Mouse (Mus musculus) bone marrow macrophage, adult 2 months (primary cell): ENCODE results near the gene Bag5. TPM values are rescaled to one million over a fixed set of nuclear protein-coding genes. Genes with fewer than 3 reads are reported as not detected.

Source experiments
- H3K27ac ChIP-seq: 2 replicates; pipeline ENCODE4 v1.5.1; 2012; ENCODE audit warnings: low read depth, low read length; ENCODE audit not compliant: insufficient read depth
- H3K4me1 ChIP-seq: 2 replicates; pipeline ENCODE4 v1.6.1; 2012; ENCODE audit warnings: low read length; ENCODE audit not compliant: control insufficient read depth, insufficient read depth
- H3K4me3 ChIP-seq: 2 replicates; pipeline ENCODE4 v1.5.1; 2012; ENCODE audit warnings: mild to moderate bottlenecking, low read length, moderate library complexity; ENCODE audit not compliant: insufficient read depth
- CTCF ChIP-seq: IDR thresholded peaks from 2 replicates; pipeline ENCODE4 v1.5.1; 2012; ENCODE audit warnings: low read depth, mild to moderate bottlenecking, low read length, moderate library complexity
- POLR2A ChIP-seq: IDR thresholded peaks from 2 replicates; pipeline ENCODE4 v1.6.1; 2012; ENCODE audit warnings: mild to moderate bottlenecking, low read depth, low read length, borderline replicate concordance
- polyA plus RNA-seq: library from polyadenylated mRNA; stranded (reverse); fragments of >200 nt; gene quantifications from 2 replicates; pipeline ENCODE4 v1.2.4, GENCODE M21; 2012; ENCODE audit not compliant: missing spikeins, insufficient read depth, insufficient read length

Gene Bag5
- polyA plus RNA-seq, result 15.1 and 18.1 TPM in 2 replicates

- Histone ChIP-seq H3K4me1 (peaks cover 13% of the 10 kb centered on the region), H3K27ac (peak within 1 kb of the TSS; percentile 50), H3K4me3 (peak within 1 kb of the TSS; percentile 99)
- TF ChIP-seq CTCF (no peak), POLR2A (no peak)
Measured at GRCm38 (mm10) chr12:111713004-111713651, at the start of gene Bag5, which contains the start of gene Apopt1. TSS of gene Bag5 (minus strand) at chr12:111713257. TSS of gene Apopt1 (plus strand) at chr12:111713261.

GRCm38 (mm10) chr12:111760306-111760908 lies 47.4 kb upstream of the Bag5 start:
- TF ChIP-seq CTCF, result no peak
- no peak for TF ChIP-seq POLR2A
- Histone ChIP-seq H3K27ac (no peak overlapping the region), H3K4me1 (peaks cover 22% of the 10 kb centered on the region), H3K4me3 (peak overlapping the region; percentile 0; the same call in 1 of the 2 replicates)

GRCm38 (mm10) chr12:111759176-111760061 lies 46.4 kb upstream of the Bag5 start:
- no peak for TF ChIP-seq CTCF
- no peak for TF ChIP-seq POLR2A
- Histone ChIP-seq H3K4me1 (peaks cover 29% of the 10 kb centered on the region), H3K27ac (peak overlapping the region; percentile 38), H3K4me3 (peak overlapping the region; percentile 92)

- TF ChIP-seq CTCF (no peak), POLR2A (peak; percentile 66; the same call in 1 of the 2 replicates)
- peaks cover 34% of the 10 kb centered on the region for H3K4me1 ChIP-seq
Measured at GRCm38 (mm10) chr12:111758381-111759175, 45.5 kb upstream of the Bag5 start, which contains the start of gene Klc1. TSS of gene Klc1 (plus strand) at chr12:111758849.

GRCm38 (mm10) chr12:111757561-111758325 lies 44.7 kb upstream of the Bag5 start:
- peaks cover 41% of the 10 kb centered on the region for H3K4me1 ChIP-seq

More at GRCm38 (mm10) chr12:111758381-111759175, 45.5 kb upstream of the Bag5 start, which contains the start of gene Klc1:
- H3K27ac ChIP-seq, result peak within 1 kb of the TSS; percentile 57
- peak within 1 kb of the TSS; percentile 92 for H3K4me3 ChIP-seq

GRCm38 (mm10) chr12:111756698-111757082 lies 43.6 kb upstream of the Bag5 start:
- H3K4me3 ChIP-seq, result no peak overlapping the region
- no peak overlapping the region for H3K27ac ChIP-seq
- TF ChIP-seq CTCF (no peak), POLR2A (no peak)
- H3K4me1 ChIP-seq, result peaks cover 39% of the 10 kb centered on the region

More at GRCm38 (mm10) chr12:111757561-111758325, 44.7 kb upstream of the Bag5 start:
- Histone ChIP-seq H3K27ac (no peak overlapping the region), H3K4me3 (peak overlapping the region; percentile 92)
- no peak for TF ChIP-seq POLR2A
- TF ChIP-seq CTCF, result no peak

- TF ChIP-seq CTCF, result no peak
- no peak for TF ChIP-seq POLR2A
- peaks cover 36% of the 10 kb centered on the region for H3K4me1 ChIP-seq
- no peak overlapping the region for H3K4me3 ChIP-seq
- H3K27ac ChIP-seq, result no peak overlapping the region
Measured at GRCm38 (mm10) chr12:111756082-111756697, 43.1 kb upstream of the Bag5 start.

- Histone ChIP-seq H3K27ac (no peak overlapping the region), H3K4me3 (no peak overlapping the region), H3K4me1 (peaks cover 32% of the 10 kb centered on the region)
- TF ChIP-seq POLR2A, result no peak
- TF ChIP-seq CTCF, result no peak
Measured at GRCm38 (mm10) chr12:111755231-111755630, 42.2 kb upstream of the Bag5 start.
